Mouse (Mus musculus): ENCODE data around the gene Fzd2.
A peak's percentile ranks its signal among the peaks of the same experiment; 100 is the strongest.
"Not testable (repeated sequence)": the region's sequence is repeated elsewhere in the genome, so short reads cannot be mapped to it uniquely, and the experiment has no call there.

Gene Fzd2

GRCm38 (mm10) chr11:102604010-102604584, at the start of gene Fzd2:
Fzd2 (plus strand) TSS chr11:102604396.
- DNase-seq (ENCODE audit: low spot score) = peak; percentile 96

GRCm38 (mm10) chr11:102555400-102556030, 48.7 kb upstream of the Fzd2 start:
- DNase-seq (ENCODE audit: low spot score) = no peak

- DNase-seq (ENCODE audit: low spot score) = peak; percentile 98
Observed at GRCm38 (mm10) chr11:102556031-102556715, 48.0 kb upstream of the Fzd2 start, which contains the start of gene Gpatch8. Gpatch8 (minus strand) TSS chr11:102556392.

- no peak for DNase-seq (ENCODE audit: low spot score)
Observed at GRCm38 (mm10) chr11:102556716-102557074, 47.5 kb upstream of the Fzd2 start.

GRCm38 (mm10) chr11:102557386-102557785, 46.8 kb upstream of the Fzd2 start:
- no peak for DNase-seq (ENCODE audit: low spot score)

- no peak for DNase-seq (ENCODE audit: low spot score)
Observed at GRCm38 (mm10) chr11:102558704-102559103, 45.5 kb upstream of the Fzd2 start.

- DNase-seq (ENCODE audit: low spot score) = not testable (repeated sequence)
Observed at GRCm38 (mm10) chr11:102564952-102565671, 39.1 kb upstream of the Fzd2 start.

GRCm38 (mm10) chr11:102565741-102566140, 38.5 kb upstream of the Fzd2 start:
- no peak for DNase-seq (ENCODE audit: low spot score)

- DNase-seq (ENCODE audit: low spot score) = no peak
Observed at GRCm38 (mm10) chr11:102566290-102566689, 37.9 kb upstream of the Fzd2 start.

GRCm38 (mm10) chr11:102567157-102567556, 37.0 kb upstream of the Fzd2 start:
- no peak for DNase-seq (ENCODE audit: low spot score)

- no peak for DNase-seq (ENCODE audit: low spot score)
Observed at GRCm38 (mm10) chr11:102567723-102568122, 36.5 kb upstream of the Fzd2 start.

GRCm38 (mm10) chr11:102568191-102568590, 36.0 kb upstream of the Fzd2 start:
- no peak for DNase-seq (ENCODE audit: low spot score)

GRCm38 (mm10) chr11:102568756-102569377, 35.3 kb upstream of the Fzd2 start:
- DNase-seq (ENCODE audit: low spot score) = no peak

GRCm38 (mm10) chr11:102572866-102573663, 31.1 kb upstream of the Fzd2 start:
- peak; percentile 67 for DNase-seq (ENCODE audit: low spot score)

GRCm38 (mm10) chr11:102575034-102575433, 29.2 kb upstream of the Fzd2 start:
- no peak for DNase-seq (ENCODE audit: low spot score)

GRCm38 (mm10) chr11:102576050-102576754, 28.0 kb upstream of the Fzd2 start:
- no peak for DNase-seq (ENCODE audit: low spot score)

- DNase-seq (ENCODE audit: low spot score) = peak; percentile 73
Observed at GRCm38 (mm10) chr11:102578341-102579118, 25.7 kb upstream of the Fzd2 start.

- no peak for DNase-seq (ENCODE audit: low spot score)
Observed at GRCm38 (mm10) chr11:102579165-102580033, 24.8 kb upstream of the Fzd2 start, which contains the start of gene Gm11627. Gm11627 (minus strand) TSS chr11:102579461.

GRCm38 (mm10) chr11:102580034-102580330, 24.2 kb upstream of the Fzd2 start:
- DNase-seq (ENCODE audit: low spot score) = no peak

Measured in yolk sac, embryonic 10.5 days (tissue).